ENCODE assay signal across 8 mouse cellular contexts in genomic region chr10:99261151-99261635, GRCm38 (mm10). TPM values are rescaled to one million over a fixed set of nuclear protein-coding genes. Genes with fewer than 3 reads are reported as not detected.
DNase-seq lines count a peak whose midpoint lies in the region; ATAC-seq lines count a peak whose summit lies in the region.

No protein-coding gene starts in this region.

- H3K27ac ChIP-seq in kidney, embryonic 16.5 days (ENCODE audit: low read length), result peak overlapping the region; percentile 100
- H3K27ac ChIP-seq in forebrain, embryonic 14.5 days (ENCODE audit: low read depth, low read length), result peak overlapping the region; percentile 90
- peak overlapping the region; percentile 98 for H3K27ac ChIP-seq in midbrain, embryonic 10.5 days (replicated peaks)
- H3K27ac ChIP-seq in stomach, embryonic 15.5 days, result peak overlapping the region; percentile 97

- DNase-seq in kidney, postnatal 14 days, result no peak
- peak; percentile 78 for DNase-seq in forebrain, embryonic 14.5 days (ENCODE audit: low spot score)
- peak; percentile 82 for DNase-seq in layer of hippocampus, postnatal 36 days
- peak; percentile 72 for DNase-seq in midbrain, embryonic 10.5 days (ENCODE audit: low spot score)
- no peak for DNase-seq in spleen, postnatal 4 days (ENCODE audit: low spot score in 2 of 2)

- ATAC-seq in kidney, embryonic 16.5 days (ENCODE audit: low FRiP score, low TSS enrichment), result peak; percentile 11
- ATAC-seq in cerebellum, adult (ENCODE audit: insufficient number of reproducible peaks, low FRiP score, low TSS enrichment), result peak; percentile 34
- ATAC-seq in forebrain, embryonic 14.5 days, result peak; percentile 2
- ATAC-seq in stomach, embryonic 15.5 days (ENCODE audit: insufficient read depth, low FRiP score, low read depth), result 0 out of 2 replicates have a peak, but pooled peaks have one; percentile 0

- peak overlapping the region; percentile 85 for H3K4me2 ChIP-seq in kidney, embryonic 16.5 days (replicated peaks; ENCODE audit: low read depth, low read length)
- H3K4me2 ChIP-seq in forebrain, embryonic 14.5 days (ENCODE audit: low read length), result peak overlapping the region; percentile 94
- H3K4me2 ChIP-seq in stomach, embryonic 15.5 days, result peak overlapping the region; percentile 88

- no peaks in the 10 kb centered on the region for H3K9me3 ChIP-seq in kidney, embryonic 16.5 days (ENCODE audit: low read length)
- H3K9me3 ChIP-seq in forebrain, embryonic 14.5 days (replicated peaks; ENCODE audit: control insufficient read depth, low read length), result no peaks in the 10 kb centered on the region
- H3K9me3 ChIP-seq in midbrain, embryonic 10.5 days (replicated peaks), result no peaks in the 10 kb centered on the region
- no peaks in the 10 kb centered on the region for H3K9me3 ChIP-seq in stomach, embryonic 15.5 days

- H3K27me3 ChIP-seq in kidney, embryonic 16.5 days (ENCODE audit: insufficient read depth, low read length), result no peaks in the 10 kb centered on the region
- 0 out of 2 replicates have a peak, but pooled peaks cover 12% of the 10 kb centered on the region for H3K27me3 ChIP-seq in forebrain, embryonic 14.5 days (replicated peaks; ENCODE audit: control insufficient read depth, insufficient read depth, low read length)
- H3K27me3 ChIP-seq in midbrain, embryonic 10.5 days (ENCODE audit: low read depth, poor library complexity, severe bottlenecking), result peaks cover 36% of the 10 kb centered on the region
- H3K27me3 ChIP-seq in stomach, embryonic 15.5 days (replicated peaks), result no peaks in the 10 kb centered on the region

- peak overlapping the region; percentile 90 for H3K4me3 ChIP-seq in kidney, embryonic 16.5 days (ENCODE audit: low read length)
- peak overlapping the region; percentile 62 for H3K4me3 ChIP-seq in forebrain, embryonic 14.5 days (ENCODE audit: low read depth, low read length)
- H3K4me3 ChIP-seq in midbrain, embryonic 10.5 days, result peak overlapping the region; percentile 74
- H3K4me3 ChIP-seq in stomach, embryonic 15.5 days (replicated peaks), result peak overlapping the region; percentile 69

- peaks cover 4% of the 10 kb centered on the region; the same call in 1 of the 2 replicates for H3K36me3 ChIP-seq in kidney, embryonic 16.5 days (ENCODE audit: insufficient read depth, low read length)
- H3K36me3 ChIP-seq in forebrain, embryonic 14.5 days (ENCODE audit: control insufficient read depth, insufficient read depth, low read length), result no peaks in the 10 kb centered on the region
- H3K36me3 ChIP-seq in midbrain, embryonic 10.5 days, result peaks cover 5% of the 10 kb centered on the region
- no peaks in the 10 kb centered on the region for H3K36me3 ChIP-seq in stomach, embryonic 15.5 days

- peaks cover 48% of the 10 kb centered on the region for H3K4me1 ChIP-seq in kidney, embryonic 16.5 days (ENCODE audit: insufficient read depth, low read length)
- H3K4me1 ChIP-seq in forebrain, embryonic 14.5 days (ENCODE audit: control insufficient read depth, insufficient read depth, low read length), result peaks cover 21% of the 10 kb centered on the region
- peaks cover 52% of the 10 kb centered on the region for H3K4me1 ChIP-seq in midbrain, embryonic 10.5 days
- H3K4me1 ChIP-seq in stomach, embryonic 15.5 days, result peaks cover 9% of the 10 kb centered on the region; the same call in 1 of the 2 replicates

- WGBS in kidney, embryonic 16.5 days, result under 1% methylated on average over 30 of the region's 30 CpGs
- WGBS in forebrain, embryonic 14.5 days, result under 1% methylated on average over 27 of the region's 30 CpGs
- under 1% methylated on average over 30 of the region's 30 CpGs for WGBS in midbrain, embryonic 10.5 days
- under 1% methylated on average over 30 of the region's 30 CpGs for WGBS in stomach, embryonic 15.5 days

- peak overlapping the region; percentile 88 for H3K9ac ChIP-seq in kidney, embryonic 16.5 days (replicated peaks; ENCODE audit: low read length)
- peak overlapping the region; percentile 86 for H3K9ac ChIP-seq in forebrain, embryonic 14.5 days (ENCODE audit: low read length)
- H3K9ac ChIP-seq in stomach, embryonic 15.5 days, result peak overlapping the region; percentile 80

RNA-seq across cellular contexts. Expression of gene Dusp6, which starts 1.8 kb away (rescaled TPM):
- polyA plus RNA-seq in kidney, embryonic 16.5 days (2015; fragmentation: Nextera tagmentation; extraction: Ambion mirVana), result 87.9 and 95.9 TPM in 2 replicates
- polyA plus RNA-seq in forebrain, embryonic 14.5 days (2014; fragmentation: Nextera tagmentation; extraction: Ambion mirVana), result 34.1 and 40.1 TPM in 2 replicates
- 10 to 100 TPM; 83.1 to 84.7 TPM for total RNA-seq in layer of hippocampus, postnatal 36 days (2021)
- polyA plus RNA-seq in midbrain, embryonic 10.5 days (2016; fragmentation: Nextera tagmentation; extraction: Ambion mirVana), result 52.1 and 66.0 TPM in 2 replicates
- 35.3 and 36.3 TPM in 2 replicates for polyA plus RNA-seq in stomach, embryonic 15.5 days (2015; fragmentation: Nextera tagmentation; extraction: Ambion mirVana)

Comparison
In these comparisons a context has a peak if more than half of its experiments do, and no peak if none do; other contexts are left out.
1. DNase-seq: peak in forebrain, embryonic 14.5 days (single experiment), layer of hippocampus, postnatal 36 days (2 of 2) and midbrain, embryonic 10.5 days (single experiment); none in kidney, postnatal 14 days (single experiment) and spleen, postnatal 4 days (0 of 2).
2. Peak in every context shown above with its lines, with median percentiles within 50 percentile points of each other: ATAC-seq, H3K27ac ChIP-seq, H3K4me2 ChIP-seq, H3K4me3 ChIP-seq and H3K9ac ChIP-seq.